Mouse (Mus musculus): Measurements from ENCODE around the gene Ly6g6e.
"Not testable (repeated sequence)": the region's sequence is repeated elsewhere in the genome, so short reads cannot be mapped to it uniquely, and the experiment has no call there.

The Ly6g6e gene

DNA sequence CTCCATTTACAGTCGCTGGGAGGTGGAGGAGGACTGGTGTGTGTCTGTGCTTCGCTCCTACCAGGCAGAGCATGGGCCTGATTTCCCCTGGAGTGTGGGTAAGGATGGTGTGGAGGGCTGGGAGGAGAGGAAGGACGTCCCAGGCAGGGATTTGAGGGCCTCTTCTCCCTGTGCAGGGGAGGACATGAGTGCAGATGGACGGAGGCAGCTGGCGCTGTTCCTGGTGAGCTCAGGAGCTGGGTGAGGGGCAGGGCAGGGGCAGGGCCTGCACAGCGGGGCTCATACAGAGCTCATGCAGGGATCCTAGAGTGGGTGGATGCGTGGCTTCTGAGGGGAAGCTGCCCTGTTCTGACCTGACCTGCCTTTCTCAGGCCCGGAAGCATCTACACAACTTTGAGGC lies 25.6 kb downstream of the Ly6g6e start:
- DNase-seq (ENCODE audit: low spot score in 2 of 2) = no peak

DNA sequence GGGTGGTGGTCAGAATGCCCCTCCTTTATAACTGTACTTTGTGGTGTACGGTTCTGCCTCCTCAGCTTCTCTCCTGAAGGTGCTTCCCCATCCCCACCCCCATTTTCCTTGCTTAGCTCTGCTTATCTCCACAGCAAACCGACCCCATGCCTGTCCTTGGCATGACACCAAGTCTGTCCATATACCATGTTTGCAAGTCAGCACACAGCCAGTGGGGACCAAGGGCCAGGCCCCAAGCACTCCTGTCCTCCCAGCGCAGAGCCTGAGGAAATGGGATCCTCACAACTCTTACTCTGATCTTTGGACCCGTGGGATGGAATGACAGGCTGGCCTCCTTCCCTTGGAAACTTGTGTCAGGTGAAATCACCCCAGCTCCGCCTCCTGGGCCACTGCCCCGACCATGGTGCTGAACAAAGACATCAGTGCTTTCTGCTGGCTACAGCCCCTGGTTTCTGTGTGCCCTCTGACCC lies 26.6 kb downstream of the Ly6g6e start:
- no peak for DNase-seq (ENCODE audit: low spot score in 2 of 2)

DNA sequence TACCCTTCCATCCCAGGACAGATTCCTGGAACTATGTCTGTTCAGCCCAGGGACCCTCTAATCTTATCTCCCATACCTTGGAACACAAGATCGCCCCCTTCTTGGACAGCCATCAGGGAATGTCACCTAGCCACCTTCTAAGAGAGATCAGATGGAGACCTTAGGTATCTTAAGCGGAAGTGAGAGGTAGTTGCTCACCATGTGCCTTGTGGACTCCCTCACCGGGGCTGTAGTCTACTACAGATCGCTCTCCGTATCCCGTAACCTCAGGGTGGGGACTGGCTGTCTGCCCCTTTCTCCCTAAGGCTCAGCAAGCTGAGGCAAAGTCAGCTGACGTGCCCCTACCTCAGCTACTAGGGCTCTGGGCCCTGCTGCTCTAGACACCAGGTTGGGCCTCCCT lies 27.4 kb downstream of the Ly6g6e start:
- DNase-seq (ENCODE audit: low spot score in 2 of 2) = no peak

DNA sequence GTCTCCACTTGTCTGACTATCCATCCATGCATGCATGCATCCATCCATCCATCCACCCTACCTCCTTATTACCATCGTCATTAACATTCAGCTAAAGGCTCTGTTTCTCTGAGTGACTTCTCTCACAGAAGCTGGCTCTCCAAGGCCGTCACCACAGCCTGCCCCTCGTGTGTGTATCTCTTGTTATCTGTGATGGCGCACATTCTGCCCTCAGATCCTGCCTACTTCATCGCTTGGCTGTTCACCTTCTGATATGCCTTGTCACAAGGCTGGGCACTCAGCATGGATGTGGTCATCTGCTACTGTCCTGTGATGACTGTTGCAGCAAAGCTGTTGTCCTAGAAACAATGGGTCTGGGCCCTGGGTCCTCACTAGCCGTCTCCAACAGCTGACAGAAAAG lies 28.1 kb downstream of the Ly6g6e start:
- no peak for DNase-seq (ENCODE audit: low spot score in 2 of 2)

DNA sequence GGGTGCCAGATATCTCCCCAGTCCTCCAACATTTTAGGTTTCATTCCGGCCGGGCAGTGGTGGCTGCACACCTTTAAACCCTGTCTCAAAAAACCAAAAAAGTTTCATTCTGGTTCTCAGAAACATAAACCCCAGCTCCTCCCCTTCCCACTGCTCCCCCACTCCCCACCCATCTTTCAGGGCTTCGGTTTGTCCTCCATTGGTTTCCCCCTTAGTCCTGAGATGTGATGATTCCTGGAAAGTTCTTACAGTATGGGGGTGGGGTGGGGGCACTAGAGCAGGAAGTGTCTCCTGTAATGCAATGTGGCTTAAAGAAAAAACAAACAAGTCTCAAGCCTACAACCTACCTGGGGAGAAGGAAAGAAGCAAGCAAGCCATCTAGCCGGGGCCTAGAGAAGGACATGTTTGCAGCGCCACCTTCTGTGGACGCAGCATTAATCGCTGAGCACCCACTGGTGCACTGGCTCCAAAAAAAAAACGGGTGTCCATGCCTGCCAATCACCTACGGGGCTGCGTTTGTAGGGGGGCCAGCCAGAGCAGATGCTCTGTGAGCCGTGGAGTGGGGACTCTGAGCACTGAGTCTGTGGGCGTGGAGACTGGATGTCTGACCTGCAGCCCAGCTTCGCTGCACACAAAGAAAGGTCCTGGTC lies 29.2 kb downstream of the Ly6g6e start:
- no peak for DNase-seq (ENCODE audit: low spot score in 2 of 2)

DNA sequence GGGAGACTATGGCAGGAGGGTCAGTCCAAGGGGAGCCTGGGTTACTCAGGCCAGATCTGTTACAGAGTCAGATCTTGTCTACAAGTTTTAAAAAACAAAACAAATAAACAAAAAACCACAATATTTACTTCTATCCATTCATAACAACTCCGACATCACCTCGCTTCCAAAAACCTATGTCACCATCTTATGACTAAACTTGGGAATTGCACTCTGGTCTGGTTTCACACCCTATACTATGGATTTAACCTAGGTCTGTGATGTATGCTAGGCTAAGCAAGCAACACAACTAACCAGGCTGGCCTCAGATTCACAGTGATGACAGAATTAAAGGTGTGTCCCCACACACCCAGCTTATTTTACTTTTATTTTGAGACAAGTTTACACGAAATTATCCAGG lies 29.8 kb downstream of the Ly6g6e start:
- no peak for DNase-seq (ENCODE audit: low spot score in 2 of 2)

DNA sequence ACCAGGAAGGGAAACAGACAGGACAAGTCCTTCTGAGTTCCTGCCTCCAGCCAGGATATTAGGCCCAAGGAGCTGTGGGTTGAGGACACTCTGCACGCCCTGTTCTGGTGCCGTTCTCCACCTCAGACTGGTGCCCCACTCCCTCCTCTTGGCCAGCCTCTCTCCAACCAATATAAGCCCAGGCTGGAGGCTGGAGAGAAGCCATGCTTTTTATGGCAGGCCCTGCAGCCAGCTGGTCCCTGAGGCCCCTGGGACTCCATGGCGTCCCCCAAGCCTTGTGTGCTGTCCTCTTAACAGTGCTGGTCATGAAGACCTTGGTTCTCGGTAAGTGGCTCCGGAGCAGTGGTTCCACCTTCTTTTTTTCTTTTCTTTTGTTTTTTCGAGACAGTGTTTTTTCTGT lies 31.4 kb downstream of the Ly6g6e start, which contains the start of gene Ly6g5c:
Ly6g5c (plus strand) TSS at position 183 of the 400 bp plus-strand sequence.
- no peak for DNase-seq (ENCODE audit: low spot score in 2 of 2)

DNA sequence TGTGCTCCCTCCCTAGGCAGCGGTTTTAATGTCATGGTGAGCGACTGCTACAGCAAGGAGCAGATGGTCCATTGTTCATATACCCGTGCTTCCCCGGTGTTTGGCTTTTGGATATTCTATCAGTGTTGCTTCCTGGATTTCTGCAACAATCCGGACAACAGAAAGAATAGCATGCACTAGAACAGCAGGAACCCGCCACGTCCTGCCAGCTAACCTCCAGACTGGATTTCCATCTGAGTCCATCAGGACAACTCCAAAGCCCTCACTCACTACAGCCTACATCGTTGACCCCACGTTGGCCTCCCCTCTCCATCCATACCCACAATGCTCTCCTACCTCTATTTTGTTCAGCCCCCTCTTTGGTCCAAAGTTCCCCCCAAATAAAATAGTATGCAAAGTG lies 35.1 kb downstream of the Ly6g6e start:
- DNase-seq (ENCODE audit: low spot score in 2 of 2) = no peak

DNA sequence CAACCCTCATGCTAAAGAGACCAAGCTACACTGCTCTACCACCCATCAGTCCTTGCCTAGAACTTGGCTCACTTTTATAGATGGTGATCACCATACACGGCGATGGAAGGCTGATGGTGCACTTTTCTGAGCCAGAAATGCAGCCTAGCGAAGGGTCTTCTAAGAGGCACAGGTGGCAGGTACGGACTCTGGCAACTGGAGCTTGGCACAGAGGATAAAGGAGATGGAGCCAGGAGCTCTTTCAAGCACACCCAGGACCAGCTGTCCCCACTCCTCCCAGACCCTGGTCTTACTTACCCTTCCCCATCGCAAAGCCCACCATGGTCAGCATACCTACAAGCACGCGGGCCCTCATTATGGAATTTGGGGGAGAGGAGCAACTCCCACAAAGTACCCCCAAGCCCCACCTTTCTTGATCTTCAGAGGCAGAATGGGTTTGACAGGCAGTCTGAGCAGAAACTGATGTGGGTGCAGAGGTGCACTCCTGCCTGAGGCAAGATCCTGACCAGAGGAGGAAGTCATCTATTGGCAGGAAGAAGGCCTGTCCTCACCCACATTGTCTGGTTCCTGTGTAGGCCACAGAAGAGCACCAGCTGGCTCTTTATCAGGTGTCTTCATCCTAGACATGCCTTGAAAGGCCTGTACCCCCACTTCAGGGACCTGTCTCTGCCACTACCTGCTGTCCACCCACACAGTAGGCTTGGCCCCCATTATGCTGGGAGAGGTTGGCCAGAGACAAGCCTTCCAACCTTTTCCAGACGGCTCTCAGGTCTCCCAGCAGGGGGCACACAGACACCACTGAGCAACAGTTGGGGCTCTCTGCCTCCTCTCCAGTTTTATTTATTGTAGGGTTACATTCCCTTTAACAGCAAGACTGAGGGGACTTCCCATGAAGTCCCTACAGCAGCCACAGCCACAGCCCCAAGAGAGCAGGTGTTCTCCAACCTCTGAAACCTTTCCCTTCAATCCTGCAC lies 38.6 kb downstream of the Ly6g6e start, which contains the start of gene Ly6g5b:
Ly6g5b (minus strand) TSS at position 383 of the 974 bp plus-strand sequence.
- DNase-seq (ENCODE audit: low spot score in 2 of 2) = no peak

DNA sequence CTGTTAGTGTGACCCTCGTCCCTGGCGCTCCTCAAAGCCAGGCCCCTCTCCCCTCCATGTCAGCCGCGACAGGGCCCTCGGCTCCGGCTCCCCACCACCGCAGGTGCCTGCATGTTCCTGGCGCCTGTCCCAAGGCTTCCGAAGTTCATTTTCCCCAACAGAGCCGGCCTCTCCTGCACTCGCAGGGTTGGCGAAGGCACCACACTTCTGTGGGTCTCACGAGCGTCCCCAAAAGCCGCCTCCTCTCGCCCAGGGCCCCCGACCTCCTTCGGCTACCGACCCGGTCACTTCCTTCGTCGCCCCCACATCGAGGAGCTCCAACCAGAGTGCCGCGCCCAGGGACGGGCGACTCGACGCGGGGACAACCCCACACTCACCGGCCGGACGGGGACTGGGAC lies 44.0 kb downstream of the Ly6g6e start:
- DNase-seq (ENCODE audit: low spot score in 2 of 2) = peak in 1 of 2 experiments; percentile 37

DNA sequence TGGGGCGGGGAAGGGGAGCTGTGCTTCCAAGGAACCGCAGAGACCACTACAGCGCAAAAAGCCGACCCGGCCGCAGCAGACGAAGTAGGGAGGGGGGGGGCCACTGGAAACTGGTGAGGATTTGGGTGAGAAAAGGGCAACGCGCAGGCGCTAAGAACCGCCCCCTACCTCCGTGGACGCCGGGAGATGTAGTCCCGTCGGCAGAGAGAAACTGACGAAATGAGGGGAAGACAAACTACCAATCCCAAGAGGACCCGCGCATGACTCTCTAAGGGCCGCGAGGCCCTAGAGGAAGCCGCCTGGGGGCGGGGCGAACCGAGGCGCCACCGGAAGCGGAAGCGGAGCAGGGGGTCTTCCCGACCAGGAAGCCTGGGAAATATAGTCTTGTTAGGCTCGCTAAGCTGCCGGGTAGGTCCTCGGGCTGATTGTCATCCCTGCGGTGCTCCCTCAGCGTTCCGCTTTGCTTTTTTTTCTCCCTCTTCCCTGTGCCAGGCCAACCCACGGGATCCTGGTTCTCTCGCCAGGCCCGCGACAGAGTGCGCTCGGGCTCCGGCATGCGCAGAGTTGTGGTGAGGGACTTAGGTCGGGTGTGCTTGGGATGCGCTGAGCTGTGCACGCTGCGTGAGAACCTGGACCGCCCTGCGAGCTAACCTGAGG lies 44.6 kb downstream of the Ly6g6e start, which contains the start of gene Gpank1:
Gpank1 (plus strand) TSS at position 313 of the 657 bp plus-strand sequence.
- DNase-seq (ENCODE audit: low spot score in 2 of 2) = peak; percentile 98

DNA sequence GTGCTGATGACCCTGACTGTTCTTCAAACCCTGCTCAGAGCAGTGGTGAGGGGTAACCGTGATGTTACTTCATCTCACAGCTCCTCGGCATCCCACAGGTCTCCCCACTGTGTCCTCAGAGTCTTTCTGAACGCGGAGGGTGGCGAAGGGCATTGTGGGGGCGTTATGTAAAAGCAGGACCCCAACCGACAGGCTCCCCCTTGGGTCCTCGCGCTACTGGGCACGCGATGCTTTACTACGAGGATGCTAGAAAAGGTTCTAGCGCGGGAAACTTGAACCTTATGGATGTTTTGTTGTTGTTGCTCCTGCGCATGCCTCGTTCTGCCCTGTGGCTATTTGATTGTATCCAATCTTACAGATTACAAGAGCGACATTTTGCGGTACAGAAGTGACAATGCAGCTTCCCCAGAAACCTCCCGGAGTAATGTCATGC lies 45.2 kb downstream of the Ly6g6e start, which contains the start of gene Csnk2b:
Csnk2b (minus strand) TSS at position 183 of the 433 bp plus-strand sequence.
- DNase-seq (ENCODE audit: low spot score in 2 of 2) = peak; percentile 61 to 83

DNA sequence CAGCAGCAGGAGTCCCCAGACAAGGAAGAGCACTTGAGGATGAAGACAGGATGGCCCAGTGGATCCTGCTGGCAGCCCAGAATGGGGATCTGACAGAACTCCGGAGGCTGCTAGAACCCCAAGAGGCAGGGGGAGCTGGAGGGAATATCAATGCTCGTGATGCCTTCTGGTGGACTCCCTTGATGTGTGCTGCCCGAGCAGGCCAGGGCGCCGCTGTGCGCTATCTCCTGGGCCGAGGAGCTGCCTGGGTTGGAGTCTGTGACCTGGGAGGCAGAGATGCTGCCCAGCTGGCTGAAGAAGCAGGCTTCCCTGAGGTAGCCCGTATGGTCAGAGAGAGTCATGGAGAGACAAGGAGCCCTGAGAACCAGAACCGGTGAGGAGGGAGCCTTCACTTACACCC lies 46.6 kb downstream of the Ly6g6e start:
- DNase-seq (ENCODE audit: low spot score in 2 of 2) = not testable (repeated sequence)

DNA sequence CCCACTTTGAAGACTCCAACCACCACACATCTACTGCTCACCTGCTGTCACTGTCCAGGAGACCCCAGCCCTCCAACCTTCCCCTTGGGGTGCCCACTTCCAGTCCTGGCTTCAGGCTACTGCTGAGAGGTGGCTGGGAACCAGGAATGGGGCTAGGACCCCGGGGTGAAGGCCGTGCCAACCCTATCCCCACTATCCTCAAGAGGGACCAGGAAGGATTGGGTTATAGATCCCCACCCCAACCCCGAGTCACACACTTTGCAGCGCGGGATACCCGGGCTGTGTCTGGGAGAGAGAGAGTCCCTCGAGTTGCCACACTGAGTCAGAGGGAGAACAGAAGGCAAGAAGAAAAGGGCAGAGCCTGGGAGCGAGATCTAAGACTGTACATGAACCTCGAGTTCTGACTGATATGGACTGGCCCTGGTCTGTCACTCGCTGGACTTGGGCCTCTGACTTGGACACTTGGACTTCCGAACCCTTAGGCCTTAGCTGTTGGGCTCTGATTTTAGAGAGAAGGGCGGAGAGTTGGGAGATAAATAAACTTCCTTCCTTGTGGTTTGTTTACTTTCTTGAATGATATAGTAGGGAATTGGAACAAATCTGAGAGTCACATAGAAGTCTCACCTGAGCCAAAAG lies 47.7 kb downstream of the Ly6g6e start:
- not testable (repeated sequence) for DNase-seq (ENCODE audit: low spot score in 2 of 2)

DNA sequence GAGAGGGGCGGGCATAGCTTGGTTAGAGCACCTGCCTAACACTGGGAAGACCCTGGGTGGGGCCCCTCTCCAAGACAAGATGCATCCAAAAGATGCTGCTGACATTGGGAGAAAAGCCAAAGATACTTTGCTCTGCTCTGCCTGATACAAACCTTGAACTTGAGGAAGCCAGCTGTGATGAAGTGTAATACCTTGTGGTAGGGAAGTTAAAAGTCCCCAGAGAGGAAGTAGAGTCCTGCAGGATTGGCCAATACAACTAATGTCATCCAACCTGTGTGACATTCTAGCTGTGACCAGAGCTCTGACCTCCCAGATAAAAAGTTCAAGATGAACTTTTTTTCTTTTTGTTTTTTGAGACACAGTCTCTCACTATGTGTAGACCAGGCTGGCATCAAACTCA lies 48.4 kb downstream of the Ly6g6e start:
- DNase-seq (ENCODE audit: low spot score in 2 of 2) = no peak

DNA sequence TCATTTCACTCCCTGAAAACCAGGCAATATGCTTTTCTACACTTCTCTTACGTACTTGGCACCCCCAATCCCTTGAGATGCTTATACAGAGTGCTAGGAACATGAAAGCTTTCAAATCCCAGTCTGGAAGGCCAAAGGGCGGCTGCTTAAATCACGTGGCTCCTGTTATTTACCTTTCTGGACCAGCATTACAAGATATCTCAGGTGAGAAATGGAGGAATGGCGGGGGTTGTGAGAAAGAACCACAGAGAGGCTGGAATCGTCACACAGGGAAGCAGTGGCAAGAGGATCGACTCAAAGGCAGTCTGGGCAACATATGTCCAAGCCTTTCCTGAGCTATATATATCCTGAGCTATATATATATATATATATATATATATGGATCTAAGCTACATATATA lies 48.9 kb downstream of the Ly6g6e start:
- DNase-seq (ENCODE audit: low spot score in 2 of 2) = no peak

DNA sequence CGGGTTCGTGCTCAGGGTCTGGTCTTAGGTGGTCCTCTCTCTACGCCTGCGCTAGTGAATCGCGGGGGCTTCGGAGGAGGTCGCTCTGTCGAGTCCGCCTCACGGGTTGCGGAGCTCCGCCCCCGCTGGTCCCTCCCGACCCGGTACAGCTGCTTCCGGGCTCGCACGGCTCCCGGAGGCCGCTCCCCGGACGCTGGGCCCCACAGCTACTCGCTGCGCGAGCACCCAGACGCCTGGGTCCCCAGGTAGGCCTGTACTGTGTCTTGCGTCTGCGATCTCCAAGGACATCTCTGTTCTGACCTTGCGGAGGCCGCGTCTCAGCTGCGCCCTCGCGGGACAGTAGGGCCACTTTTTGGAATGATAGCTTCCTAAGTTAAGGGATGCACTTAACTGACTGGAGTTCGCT lies 49.5 kb downstream of the Ly6g6e start, which contains the start of gene D17H6S53E:
D17H6S53E (plus strand) TSS at position 168 of the 406 bp plus-strand sequence.
- DNase-seq (ENCODE audit: low spot score in 2 of 2) = peak in 1 of 2 experiments; percentile 59

DNA sequence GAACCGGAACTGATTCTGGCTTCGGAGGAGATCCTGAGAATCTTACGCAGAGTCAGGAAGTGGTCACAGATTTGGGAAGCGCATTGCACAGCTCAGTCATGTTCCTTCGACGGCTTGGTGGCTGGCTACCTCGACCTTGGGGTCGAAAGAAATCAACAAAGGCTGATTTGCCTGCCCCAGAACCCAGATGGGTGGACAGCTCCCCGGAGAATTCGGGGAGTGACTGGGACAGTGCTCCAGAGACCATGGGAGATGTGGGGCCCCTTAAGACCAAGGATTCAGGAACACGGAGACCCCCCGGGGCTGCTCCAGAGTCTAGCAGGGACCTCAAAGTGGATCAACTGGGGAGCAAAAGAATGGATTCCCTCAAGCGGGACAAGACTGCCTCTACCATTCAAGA lies 50.3 kb downstream of the Ly6g6e start:
- no peak for DNase-seq (ENCODE audit: low spot score in 2 of 2)

Data from left cerebral cortex, adult 9 months (tissue).